ENCODE assay signal across 8 mouse cellular contexts in genomic region chr5:123015915-123016314, GRCm38 (mm10). TPM values are rescaled to one million over a fixed set of nuclear protein-coding genes. Genes with fewer than 3 reads are reported as not detected.
DNase-seq lines count a peak whose midpoint lies in the region; ATAC-seq and TF ChIP-seq lines count a peak whose summit lies in the region.

No protein-coding gene starts in this region.

- no peak for TF ChIP-seq EP300 in ES-Bruce4 (IDR thresholded peaks at IDR 0.05; ENCODE audit: insufficient read depth, low read depth, low read length)
- TF ChIP-seq EP300 in lung, postnatal 0 days (IDR thresholded peaks at IDR 0.05) = peak; percentile 66

- no peak for TF ChIP-seq POLR2A in ES-Bruce4 (IDR thresholded peaks at IDR 0.05; ENCODE audit: insufficient read depth, low read length)

- TF ChIP-seq CTCF in ES-Bruce4 (IDR thresholded peaks at IDR 0.05; ENCODE audit: low read depth, low read length) = no peak
- TF ChIP-seq CTCF in lung, postnatal 0 days (IDR thresholded peaks at IDR 0.05) = peak; percentile 33

- peak overlapping the region; percentile 49 for H3K9ac ChIP-seq in ES-Bruce4 (ENCODE audit: low read depth, poor library complexity, severe bottlenecking)
- no peak overlapping the region; the same call in 1 of the 2 replicates for H3K9ac ChIP-seq in hindbrain, embryonic 11.5 days (ENCODE audit: low read depth, low read length)
- peak overlapping the region; percentile 76 for H3K9ac ChIP-seq in lung, postnatal 0 days (replicated peaks; ENCODE audit: low read depth)

- intact Hi-C loops in heart, postnatal 14 days (cut with DNase I) = loop anchor here (2.0 to 5.0 kb wide), 3 partner anchors 27 to 41 kb away; partner anchors contain the start of gene Kdm2b

- H3K27ac ChIP-seq in heart, embryonic 10.5 days = peak overlapping the region; percentile 93
- H3K27ac ChIP-seq in ES-Bruce4 (ENCODE audit: insufficient read depth, low read length) = no peak overlapping the region
- H3K27ac ChIP-seq in hindbrain, embryonic 11.5 days (ENCODE audit: low read depth, low read length) = no peak overlapping the region
- peak overlapping the region; percentile 96 for H3K27ac ChIP-seq in lung, postnatal 0 days (ENCODE audit: low read length)

- peaks cover 52% of the 10 kb centered on the region for H3K4me1 ChIP-seq in heart, embryonic 10.5 days
- H3K4me1 ChIP-seq in ES-Bruce4 (ENCODE audit: control insufficient read depth, insufficient read depth, low read length) = no peaks in the 10 kb centered on the region
- peaks cover 6% of the 10 kb centered on the region for H3K4me1 ChIP-seq in hindbrain, embryonic 11.5 days (replicated peaks; ENCODE audit: control insufficient read depth, insufficient read depth, low read length)
- peaks cover 22% of the 10 kb centered on the region for H3K4me1 ChIP-seq in lung, postnatal 0 days (ENCODE audit: insufficient read depth, low read depth, low read length)

- peak overlapping the region; percentile 83 for H3K4me2 ChIP-seq in hindbrain, embryonic 11.5 days (replicated peaks; ENCODE audit: low read depth, low read length)
- peak overlapping the region; percentile 57 for H3K4me2 ChIP-seq in lung, postnatal 0 days (replicated peaks; ENCODE audit: low read depth, low read length)

- DNase-seq in heart, embryonic 10.5 days (ENCODE audit: low spot score) = no peak
- no peak for DNase-seq in heart, postnatal 14 days
- DNase-seq in hindbrain, embryonic 11.5 days (ENCODE audit: low spot score) = no peak
- peak; percentile 80 for DNase-seq in lung, postnatal 0 days (ENCODE audit: low spot score)
- DNase-seq in frontal cortex, postnatal 36 days (ENCODE audit: low spot score in 2 of 2) = no peak
- no peak for DNase-seq in left cerebral cortex, adult 18-20 months (ENCODE audit: low spot score in 2 of 2)
- DNase-seq in adrenal gland, adult 2 months = no peak

- WGBS in heart, embryonic 10.5 days = 18% methylated on average over 8 of the region's 8 CpGs
- WGBS in hindbrain, embryonic 11.5 days = 22% methylated on average over 8 of the region's 8 CpGs
- WGBS in lung, postnatal 0 days = 11% methylated on average over 8 of the region's 8 CpGs

- H3K36me3 ChIP-seq in heart, embryonic 10.5 days = peaks cover 14% of the 10 kb centered on the region
- H3K36me3 ChIP-seq in ES-Bruce4 (ENCODE audit: control insufficient read depth, insufficient read depth, low read length, poor library complexity, severe bottlenecking) = peaks cover 3% of the 10 kb centered on the region; the same call in 1 of the 2 replicates
- H3K36me3 ChIP-seq in hindbrain, embryonic 11.5 days (ENCODE audit: control insufficient read depth, insufficient read depth, low read length) = no peaks in the 10 kb centered on the region
- H3K36me3 ChIP-seq in lung, postnatal 0 days (ENCODE audit: insufficient read depth, low read length) = no peaks in the 10 kb centered on the region

- no peaks in the 10 kb centered on the region for H3K9me3 ChIP-seq in heart, embryonic 10.5 days
- H3K9me3 ChIP-seq in ES-Bruce4 (replicated peaks; ENCODE audit: control insufficient read depth, insufficient read depth, low read length, poor library complexity, severe bottlenecking) = no peaks in the 10 kb centered on the region
- H3K9me3 ChIP-seq in hindbrain, embryonic 11.5 days (ENCODE audit: control insufficient read depth, low read length) = no peaks in the 10 kb centered on the region
- H3K9me3 ChIP-seq in lung, postnatal 0 days (ENCODE audit: low read length) = no peaks in the 10 kb centered on the region

- peak overlapping the region; percentile 86 for H3K4me3 ChIP-seq in heart, embryonic 10.5 days
- peak overlapping the region; percentile 80 for H3K4me3 ChIP-seq in ES-Bruce4 (ENCODE audit: low read depth, low read length)
- H3K4me3 ChIP-seq in hindbrain, embryonic 11.5 days (ENCODE audit: low read depth, low read length) = peak overlapping the region; percentile 74
- H3K4me3 ChIP-seq in lung, postnatal 0 days (ENCODE audit: low read depth, low read length) = peak overlapping the region; percentile 63

- ATAC-seq in hindbrain, embryonic 11.5 days (ENCODE audit: low FRiP score) = no peak
- ATAC-seq in lung, postnatal 0 days = peak; percentile 36

- H3K27me3 ChIP-seq in heart, embryonic 10.5 days (ENCODE audit: insufficient read depth, poor library complexity, severe bottlenecking) = no peaks in the 10 kb centered on the region
- no peaks in the 10 kb centered on the region for H3K27me3 ChIP-seq in ES-Bruce4 (ENCODE audit: control insufficient read depth, insufficient read depth, low read length, poor library complexity, severe bottlenecking)
- no peaks in the 10 kb centered on the region for H3K27me3 ChIP-seq in hindbrain, embryonic 11.5 days (ENCODE audit: control insufficient read depth, insufficient read depth, low read length)
- H3K27me3 ChIP-seq in lung, postnatal 0 days (replicated peaks; ENCODE audit: insufficient read depth, low read length) = no peaks in the 10 kb centered on the region

RNA-seq across cellular contexts. Expression of gene Orai1, which starts 1.0 kb away (rescaled TPM):
- 13.4 and 14.4 TPM in 2 replicates for polyA plus RNA-seq in heart, embryonic 10.5 days (2016; fragmentation: Nextera tagmentation; extraction: Ambion mirVana)
- 10 to 100 TPM; 17.2 to 19.5 TPM for total RNA-seq in heart, postnatal 14 days (2021)
- 12.7 and 13.3 TPM in 2 replicates for polyA plus RNA-seq in ES-Bruce4 (2011; ENCODE audit: insufficient read depth, insufficient read length, low read depth, missing spikeins)
- 10.1 and 12.7 TPM in 2 replicates for polyA plus RNA-seq in hindbrain, embryonic 11.5 days (2014; fragmentation: Nextera tagmentation; extraction: Ambion mirVana)
- polyA plus RNA-seq in lung, postnatal 0 days (2015; fragmentation: Nextera tagmentation; extraction: Ambion mirVana) = 54.7 and 55.2 TPM in 2 replicates
- 1 to 10 TPM; 8.8 to 10.0 TPM for total RNA-seq in left cerebral cortex, adult 18-20 months (2021)
- total RNA-seq in adrenal gland, adult 2 months (2021) = 10 to 100 TPM in 1 of 2 experiments, 1 to 10 TPM in 1; 9.8 to 13.6 TPM
- polyA plus RNA-seq in adrenal gland, adult 2 months (2012; rRNA removed) = 56.8 and 67.8 TPM in 2 replicates

RNA-seq across cellular contexts. Expression of gene Kdm2b, which starts 26.3 kb away (rescaled TPM):
- 35.5 and 47.1 TPM in 2 replicates for polyA plus RNA-seq in heart, embryonic 10.5 days (2016; fragmentation: Nextera tagmentation; extraction: Ambion mirVana)
- total RNA-seq in heart, postnatal 14 days (2021) = 10 to 100 TPM; 16.9 to 17.3 TPM
- 50.3 and 56.8 TPM in 2 replicates for polyA plus RNA-seq in ES-Bruce4 (2011; ENCODE audit: insufficient read depth, insufficient read length, low read depth, missing spikeins)
- polyA plus RNA-seq in hindbrain, embryonic 11.5 days (2014; fragmentation: Nextera tagmentation; extraction: Ambion mirVana) = 59.9 and 67.6 TPM in 2 replicates
- 12.2 and 13.7 TPM in 2 replicates for polyA plus RNA-seq in lung, postnatal 0 days (2015; fragmentation: Nextera tagmentation; extraction: Ambion mirVana)
- total RNA-seq in left cerebral cortex, adult 18-20 months (2021) = 10 to 100 TPM; 24.2 to 25.5 TPM
- 10 to 100 TPM; 13.5 to 15.0 TPM for total RNA-seq in adrenal gland, adult 2 months (2021)
- polyA plus RNA-seq in adrenal gland, adult 2 months (2012; rRNA removed) = 11.7 and 12.5 TPM in 2 replicates

RNA-seq across cellular contexts. Expression of gene Morn3, which starts 30.9 kb away (rescaled TPM):
- polyA plus RNA-seq in heart, embryonic 10.5 days (2016; fragmentation: Nextera tagmentation; extraction: Ambion mirVana) = not detected in 2 replicates
- total RNA-seq in heart, postnatal 14 days (2021) = under 1 TPM in 1 of 2 experiments, not detected in 1; 0.93 TPM
- polyA plus RNA-seq in ES-Bruce4 (2011; ENCODE audit: insufficient read depth, insufficient read length, low read depth, missing spikeins) = not detected in 2 replicates
- 0.77 and 1.0 TPM in 2 replicates for polyA plus RNA-seq in hindbrain, embryonic 11.5 days (2014; fragmentation: Nextera tagmentation; extraction: Ambion mirVana)
- 5.3 and 8.3 TPM in 2 replicates for polyA plus RNA-seq in lung, postnatal 0 days (2015; fragmentation: Nextera tagmentation; extraction: Ambion mirVana)
- under 1 TPM in 1 of 2 experiments, not detected in 1; 0.40 TPM for total RNA-seq in left cerebral cortex, adult 18-20 months (2021)
- not detected for total RNA-seq in adrenal gland, adult 2 months (2021)
- not detected in 2 replicates for polyA plus RNA-seq in adrenal gland, adult 2 months (2012; rRNA removed)

RNA-seq across cellular contexts. Expression of gene Tmem120b, which starts 52.3 kb away (rescaled TPM):
- polyA plus RNA-seq in heart, embryonic 10.5 days (2016; fragmentation: Nextera tagmentation; extraction: Ambion mirVana) = 13.6 and 14.3 TPM in 2 replicates
- 10 to 100 TPM; 10.6 to 12.1 TPM for total RNA-seq in heart, postnatal 14 days (2021)
- polyA plus RNA-seq in ES-Bruce4 (2011; ENCODE audit: insufficient read depth, insufficient read length, low read depth, missing spikeins) = 8.9 and 9.1 TPM in 2 replicates
- polyA plus RNA-seq in hindbrain, embryonic 11.5 days (2014; fragmentation: Nextera tagmentation; extraction: Ambion mirVana) = 7.8 and 9.0 TPM in 2 replicates
- 11.9 and 12.2 TPM in 2 replicates for polyA plus RNA-seq in lung, postnatal 0 days (2015; fragmentation: Nextera tagmentation; extraction: Ambion mirVana)
- total RNA-seq in left cerebral cortex, adult 18-20 months (2021) = 10 to 100 TPM; 13.2 to 13.8 TPM
- 10 to 100 TPM; 32.0 to 33.2 TPM for total RNA-seq in adrenal gland, adult 2 months (2021)
- polyA plus RNA-seq in adrenal gland, adult 2 months (2012; rRNA removed) = 19.0 and 32.8 TPM in 2 replicates

Comparison
In these comparisons a context has a peak if more than half of its experiments do, and no peak if none do; other contexts are left out.
1. H3K27ac ChIP-seq: peak in heart, embryonic 10.5 days (single experiment) and lung, postnatal 0 days (single experiment); none in ES-Bruce4 (single experiment) and hindbrain, embryonic 11.5 days (single experiment).
2. Peak in every context shown above with its lines, with median percentiles within 50 percentile points of each other: H3K4me3 ChIP-seq.